Mouse (Mus musculus) midbrain, embryonic 10.5 days (tissue): ENCODE data around the gene Pramel6. TPM values are rescaled to one million over a fixed set of nuclear protein-coding genes. Genes with fewer than 3 reads are reported as not detected.
"Not testable (repeated sequence)": the region's sequence is repeated elsewhere in the genome, so short reads cannot be mapped to it uniquely, and the experiment has no call there.

Source experiments
- DNase-seq: peaks from one replicate; pipeline ENCODE4 v3.0.0-alpha.2; 2017; ENCODE audit warnings: low spot score
- H3K27ac ChIP-seq: fragments of 300-500 bp; sonication (generic); replicated peaks from 2 replicates; pipeline ENCODE4 v1.5.1; 2016; ENCODE audit warnings: mild to moderate bottlenecking
- H3K27me3 ChIP-seq: fragments of 300-500 bp; sonication (generic); 2 replicates; pipeline ENCODE4 v1.6.1; 2016; ENCODE audit warnings: low read depth, mild to moderate bottlenecking; ENCODE audit not compliant: poor library complexity, severe bottlenecking
- H3K36me3 ChIP-seq: fragments of 300-500 bp; sonication (generic); 2 replicates; pipeline ENCODE4 v1.6.1; 2016; ENCODE audit warnings: mild to moderate bottlenecking, moderate library complexity
- H3K4me1 ChIP-seq: fragments of 300-500 bp; sonication (generic); 2 replicates; pipeline ENCODE4 v1.6.1; 2016
- H3K4me3 ChIP-seq: fragments of 300-500 bp; sonication (generic); 2 replicates; pipeline ENCODE4 v1.5.1; 2016; ENCODE audit warnings: mild to moderate bottlenecking, moderate library complexity
- H3K9me3 ChIP-seq: fragments of 300-500 bp; sonication (generic); replicated peaks from 2 replicates; pipeline ENCODE4 v1.6.1; 2016; ENCODE audit warnings: mild to moderate bottlenecking
- WGBS: fragments of 180-500 bp; shearing (Covaris S2); methylation state at CpG from one replicate; pipeline ENCODE4 v1.1.7; 2016; 5-methylcytosine and 5-hydroxymethylcytosine counted together
- polyA plus RNA-seq: library from polyadenylated mRNA; unstranded; fragments of >200 nt; fragmentation: Nextera tagmentation; extraction: Ambion mirVana; gene quantifications from 2 replicates; pipeline ENCODE4 v1.2.1, GENCODE M21; 2016

The Pramel6 gene
- not detected in 2 replicates for polyA plus RNA-seq

GRCm38 (mm10) chr2:87506265-87506664 lies at the start of gene Pramel6:
TSS of gene Pramel6 (plus strand) at chr2:87506565.
- 90% methylated on average over 6 of the region's 6 CpGs for WGBS
- no peak within 1 kb of the TSS for H3K27ac ChIP-seq
- no peak for DNase-seq

GRCm38 (mm10) chr2:87461769-87462168 lies 44.6 kb upstream of the Pramel6 start:
- 93% methylated on average over 4 of the region's 4 CpGs for WGBS
- no peaks in the 10 kb centered on the region for H3K4me1 ChIP-seq

More at GRCm38 (mm10) chr2:87506265-87506664, at the start of gene Pramel6:
- no peak within 1 kb of the TSS for H3K4me3 ChIP-seq
- H3K4me1 ChIP-seq = no peaks in the 10 kb centered on the region
- no peaks in the 10 kb centered on the region for H3K27me3 ChIP-seq
- no peaks in the 10 kb centered on the region for H3K36me3 ChIP-seq
- no peaks in the 10 kb centered on the region for H3K9me3 ChIP-seq

GRCm38 (mm10) chr2:87480207-87480606 lies 26.2 kb upstream of the Pramel6 start:
- Histone ChIP-seq H3K4me3 (no peak overlapping the region), H3K36me3 (no peaks in the 10 kb centered on the region), H3K4me1 (no peaks in the 10 kb centered on the region), H3K27me3 (no peaks in the 10 kb centered on the region), H3K27ac (no peak overlapping the region), H3K9me3 (no peaks in the 10 kb centered on the region)
- DNase-seq = no peak

More at GRCm38 (mm10) chr2:87461769-87462168, 44.6 kb upstream of the Pramel6 start:
- H3K9me3 ChIP-seq = no peaks in the 10 kb centered on the region
- H3K27ac ChIP-seq = no peak overlapping the region
- DNase-seq = no peak
- no peaks in the 10 kb centered on the region for H3K36me3 ChIP-seq
- H3K4me3 ChIP-seq = no peak overlapping the region
- H3K27me3 ChIP-seq = no peaks in the 10 kb centered on the region

- H3K36me3 ChIP-seq = no peaks in the 10 kb centered on the region
- H3K9me3 ChIP-seq = no peaks in the 10 kb centered on the region
- WGBS = 95% methylated on average over 4 of the region's 4 CpGs
- H3K4me1 ChIP-seq = no peaks in the 10 kb centered on the region
- H3K27me3 ChIP-seq = no peaks in the 10 kb centered on the region
- no peak overlapping the region for H3K27ac ChIP-seq
- no peak overlapping the region for H3K4me3 ChIP-seq
- DNase-seq = no peak
These were observed 25.2 kb upstream of the Pramel6 start for GRCm38 (mm10) chr2:87481158-87481557.

GRCm38 (mm10) chr2:87482276-87482675 lies 24.1 kb upstream of the Pramel6 start:
- Histone ChIP-seq H3K27me3 (no peaks in the 10 kb centered on the region), H3K4me1 (no peaks in the 10 kb centered on the region), H3K9me3 (no peaks in the 10 kb centered on the region), H3K4me3 (no peak overlapping the region), H3K36me3 (no peaks in the 10 kb centered on the region), H3K27ac (no peak overlapping the region)
- 87% methylated on average over 2 of the region's 2 CpGs for WGBS
- no peak for DNase-seq

- H3K4me1 ChIP-seq, H3K27ac ChIP-seq, H3K9me3 ChIP-seq, DNase-seq, H3K4me3 ChIP-seq, H3K27me3 ChIP-seq, H3K36me3 ChIP-seq: not testable (repeated sequence)
- WGBS = 88% methylated on average over 4 of the region's 5 CpGs
These were observed 9.4 kb upstream of the Pramel6 start, which contains the start of gene Pramel7 for GRCm38 (mm10) chr2:87496993-87497392. TSS of gene Pramel7 (minus strand) at chr2:87497093.

- Histone ChIP-seq H3K4me3 (no peak overlapping the region), H3K27me3 (no peaks in the 10 kb centered on the region), H3K4me1 (no peaks in the 10 kb centered on the region), H3K27ac (no peak overlapping the region), H3K9me3 (0 out of 2 replicates have a peak, but pooled peaks cover 4% of the 10 kb centered on the region), H3K36me3 (no peaks in the 10 kb centered on the region)
- DNase-seq = no peak
- WGBS = 90% methylated on average over 2 of the region's 2 CpGs
These were observed 8.7 kb downstream of the Pramel6 start for GRCm38 (mm10) chr2:87515046-87515445.

GRCm38 (mm10) chr2:87515457-87516060 lies 9.2 kb downstream of the Pramel6 start:
- Histone ChIP-seq H3K36me3 (no peaks in the 10 kb centered on the region), H3K4me3 (no peak overlapping the region), H3K27ac (no peak overlapping the region), H3K9me3 (0 out of 2 replicates have a peak, but pooled peaks cover 4% of the 10 kb centered on the region), H3K27me3 (no peaks in the 10 kb centered on the region), H3K4me1 (no peaks in the 10 kb centered on the region)
- 79% methylated on average over 8 of the region's 8 CpGs for WGBS
- DNase-seq = no peak

GRCm38 (mm10) chr2:87516581-87516980 lies 10.2 kb downstream of the Pramel6 start:
- Histone ChIP-seq H3K36me3 (no peaks in the 10 kb centered on the region), H3K27ac (no peak overlapping the region), H3K9me3 (0 out of 2 replicates have a peak, but pooled peaks cover 4% of the 10 kb centered on the region), H3K27me3 (no peaks in the 10 kb centered on the region), H3K4me1 (no peaks in the 10 kb centered on the region), H3K4me3 (no peak overlapping the region)
- no peak for DNase-seq
- 94% methylated on average over 3 of the region's 3 CpGs for WGBS

- no peaks in the 10 kb centered on the region for H3K27me3 ChIP-seq
- H3K4me3 ChIP-seq = no peak overlapping the region
- H3K9me3 ChIP-seq = 0 out of 2 replicates have a peak, but pooled peaks cover 4% of the 10 kb centered on the region
- no peak overlapping the region for H3K27ac ChIP-seq
- H3K36me3 ChIP-seq = no peaks in the 10 kb centered on the region
- DNase-seq = no peak
- no peaks in the 10 kb centered on the region for H3K4me1 ChIP-seq
- 90% methylated on average over 4 of the region's 4 CpGs for WGBS
These were observed 14.3 kb downstream of the Pramel6 start for GRCm38 (mm10) chr2:87520651-87521050.

- not testable (repeated sequence) for H3K4me1 ChIP-seq, H3K27me3 ChIP-seq, H3K27ac ChIP-seq, H3K36me3 ChIP-seq, H3K9me3 ChIP-seq
- peak overlapping the region; percentile 40 for H3K4me3 ChIP-seq
- WGBS = 28% methylated on average over 38 of the region's 39 CpGs
- DNase-seq = peak; percentile 34
These were observed 19.7 kb downstream of the Pramel6 start for GRCm38 (mm10) chr2:87525899-87526616.

GRCm38 (mm10) chr2:87531496-87531895 lies 25.1 kb downstream of the Pramel6 start, which contains the start of gene Olfr153:
TSS of gene Olfr153 (plus strand) at chr2:87531796.
- no peak within 1 kb of the TSS for H3K27ac ChIP-seq
- no peaks in the 10 kb centered on the region for H3K9me3 ChIP-seq
- no peaks in the 10 kb centered on the region for H3K27me3 ChIP-seq
- no peak for DNase-seq
- no peaks in the 10 kb centered on the region for H3K36me3 ChIP-seq
- no peak within 1 kb of the TSS for H3K4me3 ChIP-seq
- no peaks in the 10 kb centered on the region for H3K4me1 ChIP-seq

- 63% methylated on average over 2 of the region's 2 CpGs for WGBS
- H3K4me1 ChIP-seq = no peaks in the 10 kb centered on the region
- no peaks in the 10 kb centered on the region for H3K27me3 ChIP-seq
- H3K27ac ChIP-seq = no peak overlapping the region
- no peaks in the 10 kb centered on the region for H3K9me3 ChIP-seq
- H3K4me3 ChIP-seq = no peak overlapping the region
- H3K36me3 ChIP-seq = no peaks in the 10 kb centered on the region
- no peak for DNase-seq
These were observed 28.5 kb downstream of the Pramel6 start for GRCm38 (mm10) chr2:87534826-87535225.
